Mouse (Mus musculus) embryo, embryonic 10.5 days (tissue): ENCODE measurements around the gene Rab14.

Source experiments
- DNase-seq: peaks from one replicate; pipeline ENCODE4 v3.0.0-alpha.2; 2015; ENCODE audit warnings: low spot score

The Rab14 gene

DNA sequence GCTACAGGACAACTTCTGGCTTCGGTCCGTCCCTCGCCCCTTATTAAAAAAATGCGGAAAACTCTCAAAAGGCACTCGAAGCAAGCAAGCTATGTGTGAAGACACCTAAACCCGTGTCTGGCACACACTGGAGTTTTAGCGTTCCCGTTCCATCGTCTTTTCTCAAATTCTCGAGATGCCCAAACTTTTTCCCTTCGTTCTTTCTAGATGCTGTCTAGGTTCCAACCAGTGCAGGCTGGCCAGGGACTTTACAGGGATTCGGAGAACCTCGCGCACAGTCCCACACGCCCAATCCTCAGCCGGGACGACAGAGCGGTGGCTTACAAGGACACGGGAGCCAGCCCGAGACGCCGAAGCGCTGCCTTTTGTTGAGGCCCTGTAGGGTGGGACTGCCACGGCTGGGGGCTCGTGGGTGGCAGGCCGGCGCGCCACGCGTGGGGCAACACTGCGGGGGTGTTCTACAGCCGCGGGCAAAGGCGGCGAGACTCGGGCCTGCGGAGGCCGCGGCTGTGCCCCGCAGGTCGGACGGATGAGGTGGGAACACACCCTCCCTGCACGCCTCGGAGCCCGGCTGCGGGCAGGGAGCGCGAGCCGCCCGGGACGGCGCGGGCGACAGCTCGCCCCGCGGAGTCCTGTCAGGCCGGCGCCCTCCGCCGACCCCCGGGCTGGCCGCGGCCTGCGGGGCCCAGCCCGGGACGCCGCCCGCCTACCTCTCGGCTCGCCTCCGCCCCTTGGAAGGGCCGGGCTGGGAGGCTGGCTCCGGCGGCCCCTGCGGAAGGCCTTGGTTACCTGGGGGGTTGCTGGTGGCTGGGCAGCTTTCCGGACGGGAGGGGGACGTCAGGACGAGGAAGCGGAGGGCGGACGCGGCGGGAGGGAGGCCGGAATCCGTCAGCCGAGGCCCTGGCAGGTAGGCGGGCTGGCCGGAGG, 686 bp downstream of the Rab14 start:
- peak; percentile 39 for DNase-seq

DNA sequence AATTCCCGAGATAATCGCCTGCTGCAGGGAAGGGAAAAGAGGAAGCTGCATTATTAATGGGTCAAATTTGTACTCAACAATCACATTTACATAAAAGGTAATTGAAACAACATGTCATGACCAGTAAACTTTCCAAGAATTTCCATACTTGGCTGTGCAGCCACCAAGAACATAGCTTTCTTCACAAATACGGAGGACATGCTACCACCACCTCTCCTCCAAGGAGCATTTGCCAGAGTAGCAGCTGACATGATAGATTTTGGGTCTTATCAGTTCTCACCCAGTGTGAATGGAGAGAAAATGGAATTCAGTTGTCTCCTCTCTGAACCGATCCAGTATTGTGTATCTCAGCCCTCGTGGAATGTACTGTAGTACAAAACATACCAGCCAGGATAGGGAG, 1.4 kb downstream of the Rab14 start:
- no peak for DNase-seq

DNA sequence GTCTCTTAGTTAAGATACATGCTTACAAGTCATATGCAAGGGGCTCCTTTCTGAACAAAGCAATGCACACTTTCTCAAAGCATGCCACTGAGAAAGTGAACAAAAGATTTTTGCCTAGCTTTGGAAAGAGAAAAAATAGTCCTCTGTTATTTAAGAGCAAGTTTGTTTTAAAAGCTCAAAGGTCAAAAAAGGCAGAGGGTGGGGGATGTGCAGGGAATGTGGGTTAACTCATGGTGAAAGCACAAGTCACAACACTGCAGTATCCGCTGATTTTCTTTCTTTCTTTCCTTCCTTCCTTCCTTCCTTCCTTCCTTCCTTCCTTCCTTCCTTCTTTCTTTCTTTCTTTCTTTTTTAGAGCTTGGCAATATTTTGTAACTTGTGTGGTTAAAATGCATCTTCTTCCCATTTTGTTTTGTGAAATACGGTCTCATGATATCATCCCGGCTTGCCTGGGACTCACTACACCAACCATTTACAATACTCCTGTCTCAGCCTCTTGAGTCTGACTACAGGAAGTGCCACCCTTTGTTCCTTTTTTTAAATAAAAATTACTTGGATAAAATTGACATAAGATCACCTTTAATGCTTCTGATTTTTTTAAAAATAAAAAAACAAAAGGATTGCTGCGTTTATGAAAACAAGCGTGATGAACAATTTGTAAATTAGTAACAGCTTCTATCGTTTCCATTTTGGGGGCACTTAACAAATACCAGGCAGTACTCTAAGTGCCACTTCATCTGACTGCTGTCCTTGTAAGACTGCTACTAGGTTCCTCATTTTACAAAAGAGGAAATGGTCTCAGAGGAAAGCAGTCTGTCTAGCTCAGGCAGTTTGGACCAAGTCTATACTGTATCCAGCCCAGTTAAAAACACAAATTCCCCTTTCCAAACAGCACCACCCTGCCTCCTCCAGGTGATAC, 5.0 kb downstream of the Rab14 start:
- peak; percentile 15 for DNase-seq

- DNase-seq = no peak
Observed at GRCm38 (mm10) chr2:35193976-35194375, 6.9 kb downstream of the Rab14 start.

DNA sequence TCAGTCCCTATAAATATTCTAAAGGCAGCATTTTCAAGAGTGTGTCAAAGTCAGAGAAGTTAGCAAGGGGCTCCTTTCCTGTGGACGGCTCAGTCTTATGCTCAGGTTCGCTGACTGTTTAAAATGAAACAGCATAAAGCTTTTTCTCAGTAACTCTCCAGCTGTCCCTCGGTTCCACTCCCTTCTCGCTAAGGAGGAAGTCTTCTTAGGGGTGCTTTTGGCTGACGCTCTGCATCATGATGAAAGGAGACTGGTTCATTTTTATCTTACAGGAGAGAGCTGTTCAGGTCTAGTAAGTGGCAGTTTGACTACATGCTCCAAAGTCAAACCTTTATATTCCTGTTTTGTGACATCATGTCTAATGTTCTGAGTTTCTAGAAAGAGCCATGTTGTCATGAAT, 12.0 kb downstream of the Rab14 start:
- DNase-seq = no peak

GRCm38 (mm10) chr2:35183115-35183673, 17.7 kb downstream of the Rab14 start:
- DNase-seq = no peak

GRCm38 (mm10) chr2:35178153-35178552, 22.8 kb downstream of the Rab14 start:
- DNase-seq = no peak

DNA sequence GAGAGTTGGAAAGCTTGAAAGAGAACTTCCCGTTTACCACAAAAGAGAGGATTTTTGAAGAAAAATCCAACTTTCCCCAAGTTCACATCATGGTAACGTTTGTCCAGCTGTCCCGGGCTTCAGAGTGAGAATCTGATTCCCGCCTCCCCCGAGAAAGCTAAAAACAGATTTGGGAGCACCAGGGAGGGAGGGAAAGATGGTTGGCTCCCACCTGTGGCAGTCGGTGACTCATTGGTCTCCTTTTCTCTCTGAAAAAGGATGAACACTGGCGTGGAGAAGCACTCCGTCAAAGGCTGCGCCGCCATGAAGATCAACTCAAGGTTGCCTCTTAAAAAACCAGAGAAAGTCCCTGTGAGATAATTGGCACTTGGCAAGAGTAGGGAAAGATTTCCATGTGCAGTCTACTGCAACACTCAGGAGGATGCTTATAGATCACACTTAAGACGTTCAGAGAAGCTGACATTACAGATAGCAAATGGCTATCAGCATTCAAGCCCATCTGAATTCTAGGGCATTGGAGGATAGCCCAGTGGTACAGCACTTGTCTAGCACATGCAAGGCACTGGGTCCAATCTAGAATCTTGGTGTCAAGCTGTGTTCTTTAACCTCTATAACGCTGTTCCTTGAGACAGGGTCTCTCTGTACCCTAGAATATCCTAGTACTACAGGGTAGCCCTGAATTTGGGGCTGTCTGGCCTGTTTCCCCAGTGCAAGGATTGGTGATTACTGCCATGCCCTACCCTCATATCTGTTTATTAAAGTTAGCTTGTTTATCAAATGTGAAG, 25.4 kb downstream of the Rab14 start:
- DNase-seq = no peak

DNA sequence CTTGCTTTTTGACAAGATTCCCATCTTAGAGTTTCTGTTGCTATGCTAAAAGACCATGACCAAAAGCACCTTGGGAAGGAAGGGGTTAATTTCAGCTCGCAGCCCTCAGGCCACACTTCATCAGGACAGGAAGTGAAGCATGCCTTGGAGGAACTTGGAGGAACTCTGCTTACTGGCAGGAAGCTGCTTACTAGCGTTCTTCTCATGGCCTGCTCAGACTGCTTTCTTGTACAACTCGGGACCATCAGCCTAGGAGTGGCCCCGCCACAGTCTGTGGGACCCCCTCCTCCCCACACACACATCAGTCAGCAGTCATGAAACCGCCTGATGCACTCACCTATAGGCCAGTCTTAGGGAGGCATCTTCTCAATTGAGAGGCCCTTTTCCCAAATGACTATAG, 26.8 kb downstream of the Rab14 start:
- DNase-seq = peak; percentile 17

- no peak for DNase-seq
Observed at GRCm38 (mm10) chr2:35173666-35174065, 27.3 kb downstream of the Rab14 start.

GRCm38 (mm10) chr2:35172246-35172645, 28.7 kb downstream of the Rab14 start:
- DNase-seq = no peak

DNA sequence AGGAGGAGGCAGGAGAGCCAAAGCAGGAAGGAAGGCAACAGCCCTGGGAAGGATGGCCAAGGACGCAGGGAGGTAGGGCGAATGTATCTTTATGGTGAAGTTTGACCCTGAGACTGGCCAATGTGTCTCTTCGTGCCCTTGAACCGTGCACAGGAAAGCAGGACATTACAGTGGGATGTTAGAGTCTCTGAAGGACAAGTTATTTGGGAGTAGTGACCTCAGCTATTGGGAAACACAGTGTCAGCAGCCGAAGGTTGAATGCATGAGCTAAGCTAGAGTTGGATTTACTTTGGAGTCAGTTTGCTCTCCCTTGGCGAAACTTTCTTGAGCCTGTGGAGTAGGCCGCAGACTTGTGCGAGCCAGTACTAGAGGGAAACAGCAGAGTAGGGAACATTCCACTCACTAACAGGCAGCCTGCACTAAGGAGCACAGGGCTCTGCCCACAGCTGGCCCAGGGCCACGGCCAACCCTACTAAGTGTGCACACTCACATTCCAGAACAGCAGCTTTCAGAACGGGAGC, 29.5 kb downstream of the Rab14 start:
- DNase-seq = no peak

DNA sequence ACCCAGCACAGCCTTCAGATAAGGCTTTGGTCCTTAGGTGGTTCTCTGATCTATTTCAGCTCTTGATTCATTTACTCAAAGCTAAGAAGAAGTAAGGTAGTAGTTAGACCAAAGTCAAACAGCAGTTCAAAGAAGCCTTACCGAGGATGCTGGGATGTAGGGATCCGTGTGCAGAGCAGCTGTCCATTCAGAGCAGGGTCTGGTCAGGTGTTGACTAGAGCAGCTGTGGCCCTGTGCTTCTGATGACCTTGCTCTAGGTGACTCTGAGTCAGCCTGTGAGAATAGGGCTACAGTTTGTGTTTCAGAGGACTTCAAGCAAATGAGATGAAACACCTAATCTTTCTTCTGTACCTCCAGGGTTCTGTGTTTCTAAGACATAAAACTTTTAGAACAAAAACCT, 31.5 kb downstream of the Rab14 start:
- DNase-seq = no peak

DNA sequence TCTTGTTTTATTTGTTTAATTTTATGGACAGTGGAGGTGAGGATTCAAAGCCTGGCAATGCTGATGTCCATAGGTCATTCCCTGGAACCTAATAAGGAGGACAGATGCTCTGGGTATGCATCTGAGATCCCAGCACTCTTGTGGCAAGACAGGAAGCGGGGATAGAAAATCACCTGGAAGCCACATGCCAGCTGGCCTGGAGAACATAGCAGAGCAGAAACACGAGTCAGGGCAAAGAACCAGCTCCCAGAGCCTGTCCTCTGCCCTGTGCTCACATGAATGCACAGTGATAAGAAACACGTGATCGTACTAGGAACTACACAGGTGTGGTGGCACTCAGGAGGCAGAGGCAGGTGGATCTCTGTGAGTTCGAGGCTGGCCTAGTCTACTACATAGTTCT, 34.1 kb downstream of the Rab14 start:
- DNase-seq = no peak

DNA sequence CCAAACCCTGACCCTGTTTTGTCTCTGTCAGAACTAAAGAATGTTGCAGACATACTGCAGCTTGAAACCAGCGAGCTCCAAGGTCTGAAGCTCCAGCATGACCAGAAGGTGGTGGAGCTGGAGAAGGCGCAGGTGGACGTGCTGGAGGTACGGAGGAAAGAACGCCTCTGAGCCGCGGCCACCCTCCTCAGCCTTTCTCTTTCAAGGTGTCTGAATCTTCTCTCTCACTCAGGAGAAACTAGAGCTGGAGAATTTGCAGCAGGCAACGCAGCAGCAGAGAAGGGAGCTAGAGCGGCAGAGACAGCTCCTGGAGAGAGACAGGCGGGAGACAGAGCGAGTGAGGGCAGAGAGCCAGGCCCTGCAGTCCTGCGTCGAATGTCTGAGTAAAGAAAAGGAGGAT, 35.5 kb downstream of the Rab14 start:
- DNase-seq = no peak

- DNase-seq = no peak
Observed at GRCm38 (mm10) chr2:35163396-35163795, 37.5 kb downstream of the Rab14 start.

DNA sequence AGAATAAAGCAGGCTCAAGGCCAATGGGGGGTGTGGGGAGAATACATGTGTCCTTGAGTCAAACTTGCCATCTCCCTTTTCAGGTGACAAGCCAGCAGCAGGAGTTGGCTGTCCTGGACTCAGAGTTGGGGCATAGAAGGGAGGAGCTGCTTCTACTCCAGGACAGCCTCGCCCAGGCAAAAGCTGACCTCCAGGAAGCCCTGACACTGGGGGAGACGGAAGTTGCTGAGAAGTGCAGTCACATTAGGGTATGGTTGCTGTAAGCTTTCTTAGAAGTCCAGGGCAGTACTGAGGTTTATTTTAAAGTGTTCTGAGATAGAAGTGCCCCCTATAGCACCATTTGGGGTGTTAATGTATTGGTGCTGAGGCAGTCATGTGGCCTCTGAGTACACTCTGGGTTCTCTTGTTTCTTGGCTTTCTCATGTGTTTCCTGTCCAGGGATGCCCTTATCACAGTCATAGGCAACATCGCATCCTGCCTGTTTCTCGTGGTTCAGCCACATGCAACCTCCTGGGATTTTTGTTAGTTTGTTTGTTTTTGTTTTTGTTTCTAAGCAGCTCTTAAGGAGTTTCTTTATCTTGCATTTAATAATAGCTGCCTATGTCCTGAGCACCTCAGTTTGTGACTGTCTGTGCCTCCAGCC, 39.0 kb downstream of the Rab14 start:
- no peak for DNase-seq

DNA sequence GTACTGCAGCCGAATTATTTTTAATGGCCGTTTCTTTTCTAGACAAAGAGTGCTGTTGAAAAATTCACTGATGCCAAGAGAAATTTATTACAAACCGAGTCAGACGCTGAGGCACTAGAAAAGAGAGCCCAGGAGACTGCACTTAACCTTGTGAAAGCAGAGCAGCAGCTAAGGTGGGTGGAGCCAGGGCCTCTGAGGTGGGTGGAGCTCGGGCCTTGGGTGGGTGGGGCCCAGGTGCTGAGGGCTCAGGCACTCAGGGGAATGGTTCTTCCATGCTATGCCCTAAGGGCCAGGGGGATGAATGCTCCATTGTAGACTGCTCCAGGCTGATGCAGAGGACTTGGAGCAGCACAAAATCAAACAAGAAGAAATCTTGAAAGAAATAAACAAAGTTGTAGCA, 40.7 kb downstream of the Rab14 start:
- peak; percentile 13 for DNase-seq

GRCm38 (mm10) chr2:35158358-35158757, 42.6 kb downstream of the Rab14 start:
- no peak for DNase-seq

- no peak for DNase-seq
Observed at GRCm38 (mm10) chr2:35157836-35158235, 43.1 kb downstream of the Rab14 start.

DNA sequence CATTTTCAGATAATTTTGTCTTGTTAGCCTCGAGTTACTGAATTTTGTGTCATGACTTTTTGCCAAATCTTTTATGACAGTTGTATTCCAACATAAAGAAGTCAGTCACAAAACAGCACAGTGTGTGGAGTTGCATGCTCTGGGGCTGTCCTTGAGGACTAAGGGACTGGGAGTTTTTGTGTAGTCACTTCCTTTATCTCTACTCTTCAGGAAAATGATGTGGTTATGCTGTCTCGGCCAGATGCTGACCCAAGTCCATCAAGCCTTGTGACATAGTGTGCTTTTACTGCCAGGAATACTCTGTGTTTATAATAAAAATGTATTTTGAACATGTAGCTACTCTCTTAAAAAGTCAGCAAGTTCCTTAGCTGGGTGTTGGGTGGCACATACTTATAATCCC, 43.9 kb downstream of the Rab14 start:
- no peak for DNase-seq
